Mouse (Mus musculus): ENCODE measurements around the gene Aldh3b1. TPM values are rescaled to one million over a fixed set of nuclear protein-coding genes. Genes with fewer than 3 reads are reported as not detected.
A peak's percentile ranks its signal among the peaks of the same experiment; 100 is the strongest.

Gene Aldh3b1
- polyA plus RNA-seq, 1 experiment = 7.9 TPM

GRCm38 (mm10) chr19:3945872-3946564, 16.4 kb upstream of the Aldh3b1 start:
- DNase-seq (ENCODE audit: extremely low spot score in 1 of 2, low spot score in 1 of 2) = no peak

GRCm38 (mm10) chr19:3942986-3943735, 13.6 kb upstream of the Aldh3b1 start:
- no peak for DNase-seq (ENCODE audit: extremely low spot score in 1 of 2, low spot score in 1 of 2)

- no peak for DNase-seq (ENCODE audit: extremely low spot score in 1 of 2, low spot score in 1 of 2)
Measured at GRCm38 (mm10) chr19:3942315-3942714, 12.7 kb upstream of the Aldh3b1 start.

- peak in 1 of 2 experiments; percentile 41 for DNase-seq (ENCODE audit: extremely low spot score in 1 of 2, low spot score in 1 of 2)
Measured at GRCm38 (mm10) chr19:3935896-3936850, 6.6 kb upstream of the Aldh3b1 start.

GRCm38 (mm10) chr19:3935032-3935895, 5.7 kb upstream of the Aldh3b1 start, which contains the start of gene Unc93b1:
Gene Unc93b1 (plus strand): TSS chr19:3935186.
- no peak for DNase-seq (ENCODE audit: extremely low spot score in 1 of 2, low spot score in 1 of 2)

- DNase-seq (ENCODE audit: extremely low spot score in 1 of 2, low spot score in 1 of 2) = no peak
Measured at GRCm38 (mm10) chr19:3931716-3932115, 2.1 kb upstream of the Aldh3b1 start.

GRCm38 (mm10) chr19:3930262-3931057, 852 bp upstream of the Aldh3b1 start:
- no peak for DNase-seq (ENCODE audit: extremely low spot score in 1 of 2, low spot score in 1 of 2)

- no peak for DNase-seq (ENCODE audit: extremely low spot score in 1 of 2, low spot score in 1 of 2)
Measured at GRCm38 (mm10) chr19:3928779-3929178, 829 bp downstream of the Aldh3b1 start.

GRCm38 (mm10) chr19:3927989-3928388, 1.6 kb downstream of the Aldh3b1 start:
- no peak for DNase-seq (ENCODE audit: extremely low spot score in 1 of 2, low spot score in 1 of 2)

GRCm38 (mm10) chr19:3926685-3927084, 2.9 kb downstream of the Aldh3b1 start:
- DNase-seq (ENCODE audit: extremely low spot score in 1 of 2, low spot score in 1 of 2) = no peak

- no peak for DNase-seq (ENCODE audit: extremely low spot score in 1 of 2, low spot score in 1 of 2)
Measured at GRCm38 (mm10) chr19:3926279-3926678, 3.3 kb downstream of the Aldh3b1 start.

GRCm38 (mm10) chr19:3925859-3926258, 3.7 kb downstream of the Aldh3b1 start:
- no peak for DNase-seq (ENCODE audit: extremely low spot score in 1 of 2, low spot score in 1 of 2)

- DNase-seq (ENCODE audit: extremely low spot score in 1 of 2, low spot score in 1 of 2) = no peak
Measured at GRCm38 (mm10) chr19:3924868-3925267, 4.7 kb downstream of the Aldh3b1 start.

- DNase-seq (ENCODE audit: extremely low spot score in 1 of 2, low spot score in 1 of 2) = no peak
Measured at GRCm38 (mm10) chr19:3924190-3924589, 5.4 kb downstream of the Aldh3b1 start.

- no peak for DNase-seq (ENCODE audit: extremely low spot score in 1 of 2, low spot score in 1 of 2)
Measured at GRCm38 (mm10) chr19:3923586-3923985, 6.0 kb downstream of the Aldh3b1 start.

GRCm38 (mm10) chr19:3922661-3923371, 6.8 kb downstream of the Aldh3b1 start:
- DNase-seq (ENCODE audit: extremely low spot score in 1 of 2, low spot score in 1 of 2) = no peak

- no peak for DNase-seq (ENCODE audit: extremely low spot score in 1 of 2, low spot score in 1 of 2)
Measured at GRCm38 (mm10) chr19:3919928-3920327, 9.7 kb downstream of the Aldh3b1 start.

- no peak for DNase-seq (ENCODE audit: extremely low spot score in 1 of 2, low spot score in 1 of 2)
Measured at GRCm38 (mm10) chr19:3916727-3917126, 12.9 kb downstream of the Aldh3b1 start.

All from frontal cortex, adult 2 months (tissue).